ENCODE assay signal across 14 mouse cellular contexts in the genomic region with DNA sequence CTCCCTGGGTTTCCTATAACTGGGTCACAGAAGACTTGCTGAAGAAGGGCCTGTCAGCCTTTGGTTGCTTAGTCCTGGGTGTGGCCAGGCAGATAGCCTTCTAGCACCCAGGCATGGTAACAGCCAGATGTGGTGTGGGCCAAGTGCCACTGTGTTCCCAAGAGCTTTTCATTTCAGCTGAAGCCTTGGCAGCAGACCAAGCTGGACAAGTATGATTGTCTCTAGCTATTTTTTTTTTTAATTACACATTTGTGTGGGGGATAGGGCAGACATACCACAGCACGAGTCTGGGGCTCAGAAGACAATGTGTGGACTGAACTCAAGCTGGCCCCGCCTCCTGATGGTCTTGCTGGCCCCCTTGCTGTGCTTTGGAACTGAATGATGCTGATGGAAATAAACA. TPM values are rescaled to one million over a fixed set of nuclear protein-coding genes. Genes with fewer than 3 reads are reported as not detected.
DNase-seq lines count a peak whose midpoint lies in the region; ATAC-seq lines count a peak whose summit lies in the region.
"Had no signal": no experiment of that assay in that cellular context is flagged by ENCODE, and none has a peak within 500 bp of the region (broad histone marks: within the 10 kb centered on the region; RNA-seq: fewer than 3 reads in every experiment).

No protein-coding gene starts in this region.

- peak overlapping the region; percentile 48 for H3K27ac ChIP-seq in lung, embryonic 15.5 days
- H3K27ac ChIP-seq: forebrain, embryonic 10.5 days; intestine, embryonic 15.5 days had no signal

- H3K36me3 ChIP-seq in lung, embryonic 15.5 days, result peaks cover 81% of the 10 kb centered on the region

- DNase-seq in adrenal gland, adult 2 months, result peak; percentile 39
- no peak for DNase-seq in adrenal gland, adult 18-20 months (ENCODE audit: low spot score in 2 of 2)
- DNase-seq in heart, adult 9 months (ENCODE audit: low spot score in 2 of 2), result peak; percentile 46 to 54
- no peak for DNase-seq in heart, postnatal 25 days (ENCODE audit: low spot score)
- no peak for DNase-seq in lung, postnatal 25 days (ENCODE audit: low spot score)
- peak; percentile 85 for DNase-seq in lung, postnatal 10 days
- no peak for DNase-seq in left cerebral cortex, postnatal 36 days (ENCODE audit: low spot score in 2 of 2)

- H3K27me3 ChIP-seq in lung, embryonic 15.5 days, result no peaks in the 10 kb centered on the region
- H3K27me3 ChIP-seq: intestine, embryonic 15.5 days had no signal

- H3K4me3 ChIP-seq in lung, embryonic 15.5 days, result no peak overlapping the region
- H3K4me3 ChIP-seq: forebrain, embryonic 10.5 days; intestine, embryonic 15.5 days; myocyte had no signal

- no peak overlapping the region for H3K4me2 ChIP-seq in lung, embryonic 15.5 days
- H3K4me2 ChIP-seq: intestine, embryonic 15.5 days had no signal

- 0 out of 2 replicates have a peak, but pooled peaks cover 11% of the 10 kb centered on the region for H3K4me1 ChIP-seq in lung, embryonic 15.5 days
- H3K4me1 ChIP-seq: forebrain, embryonic 10.5 days; intestine, embryonic 15.5 days had no signal

- 53% methylated on average over 2 of the region's 2 CpGs for WGBS in lung, embryonic 15.5 days

- no peaks in the 10 kb centered on the region for H3K9me3 ChIP-seq in lung, embryonic 15.5 days
- H3K9me3 ChIP-seq: intestine, embryonic 15.5 days had no signal

- no peak for ATAC-seq in lung, embryonic 15.5 days (ENCODE audit: borderline replicate concordance, extremely low read depth, low FRiP score, low TSS enrichment)
- ATAC-seq: intestine, embryonic 15.5 days had no signal

- intact Hi-C loops in heart, postnatal 25 days (cut with DNase I), result no loop called here
- intact Hi-C loops in left cerebral cortex, postnatal 36 days (cut with DNase I), result no loop called here

- no peak overlapping the region for H3K9ac ChIP-seq in lung, embryonic 15.5 days
- H3K9ac ChIP-seq: intestine, embryonic 15.5 days had no signal

RNA-seq across cellular contexts. Expression of a gene that starts 20.6 kb away (rescaled TPM):
- total RNA-seq in adrenal gland, adult 2 months (2021), result 1 to 10 TPM in 1 of 2 experiments, under 1 TPM in 1; 0.66 to 1.7 TPM
- 7.4 and 7.6 TPM in 2 replicates for polyA plus RNA-seq in adrenal gland, adult 2 months (2012; rRNA removed)
- total RNA-seq in adrenal gland, adult 18-20 months (2021), result 1 to 10 TPM in 1 of 2 experiments, under 1 TPM in 1; 0.42 to 1.1 TPM
- total RNA-seq in heart, postnatal 25 days (2021), result under 1 TPM; 0.44 to 0.59 TPM
- polyA plus RNA-seq in lung, embryonic 15.5 days (2015; fragmentation: Nextera tagmentation; extraction: Ambion mirVana), result 36.3 and 37.2 TPM in 2 replicates
- total RNA-seq in left cerebral cortex, postnatal 36 days (2021), result under 1 TPM; 0.42 to 0.93 TPM
- total RNA-seq: MEL had no signal
- polyA plus RNA-seq: myocyte had no signal

RNA-seq across cellular contexts. Expression of a gene that starts 24.6 kb away (rescaled TPM):
- 10 to 100 TPM; 60.7 to 64.1 TPM for total RNA-seq in adrenal gland, adult 2 months (2021)
- 46.4 and 55.5 TPM in 2 replicates for polyA plus RNA-seq in adrenal gland, adult 2 months (2012; rRNA removed)
- 10 to 100 TPM; 50.1 to 62.0 TPM for total RNA-seq in adrenal gland, adult 18-20 months (2021)
- total RNA-seq in heart, postnatal 25 days (2021), result 10 to 100 TPM; 30.0 to 33.6 TPM
- polyA plus RNA-seq in lung, embryonic 15.5 days (2015; fragmentation: Nextera tagmentation; extraction: Ambion mirVana), result 33.5 and 33.9 TPM in 2 replicates
- total RNA-seq in left cerebral cortex, postnatal 36 days (2021), result 10 to 100 TPM; 73.5 to 77.9 TPM

RNA-seq across cellular contexts. Expression of a gene that starts 47.8 kb away (rescaled TPM):
- 1 to 10 TPM in 1 of 2 experiments, not detected in 1; 3.6 TPM for total RNA-seq in adrenal gland, adult 2 months (2021)
- not detected in 2 replicates for polyA plus RNA-seq in adrenal gland, adult 2 months (2012; rRNA removed)
- total RNA-seq in adrenal gland, adult 18-20 months (2021), result 1 to 10 TPM in 1 of 2 experiments, not detected in 1; 2.3 TPM
- not detected for total RNA-seq in heart, postnatal 25 days (2021)
- 2.0 and 2.2 TPM in 2 replicates for polyA plus RNA-seq in lung, embryonic 15.5 days (2015; fragmentation: Nextera tagmentation; extraction: Ambion mirVana)
- total RNA-seq in left cerebral cortex, postnatal 36 days (2021), result not detected
- total RNA-seq: gastrocnemius, postnatal 4 days; MEL had no signal
- polyA plus RNA-seq: brain, embryonic 14.5 days; myocyte had no signal

Comparison
In these comparisons a context has a peak if more than half of its experiments do, and no peak if none do; other contexts are left out.
1. DNase-seq: peak in adrenal gland, adult 2 months (single experiment), heart, adult 9 months (2 of 2) and lung, postnatal 10 days (single experiment); none in adrenal gland, adult 18-20 months (0 of 2), heart, postnatal 25 days (single experiment), lung, postnatal 25 days (single experiment) and left cerebral cortex, postnatal 36 days (0 of 2).